Mouse (Mus musculus): Measurements from ENCODE around the gene Olfr530. TPM values are rescaled to one million over a fixed set of nuclear protein-coding genes. Genes with fewer than 3 reads are reported as not detected.

The Olfr530 gene
- total and polyA plus RNA-seq, 3 experiments: not detected

DNA sequence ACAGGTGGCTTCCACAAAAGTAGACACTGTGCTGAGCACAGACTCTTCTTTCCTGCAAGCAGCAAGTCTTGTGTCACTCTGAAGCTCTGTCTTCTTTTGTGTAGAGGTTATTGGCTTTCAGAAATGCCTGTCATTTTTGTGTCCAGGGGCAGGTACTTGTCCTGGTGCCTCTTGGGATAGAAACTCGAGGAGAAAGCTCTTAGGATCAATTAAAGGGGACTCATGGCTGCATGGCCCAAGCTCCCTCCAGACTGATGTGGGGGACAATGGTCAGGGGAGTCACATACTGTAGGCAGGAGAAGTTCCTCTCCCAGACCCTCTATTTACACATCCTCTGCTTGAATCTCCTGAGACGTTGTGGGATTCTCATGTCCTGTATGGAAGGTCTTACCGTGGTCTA, 14.6 kb downstream of the Olfr530 start, which contains the start of gene Olfr60 (continued):
- TF ChIP-seq CHD1 (IDR thresholded peaks at IDR 0.05; ENCODE audit: low read depth, low read length) (no peak), USF1 (IDR thresholded peaks at IDR 0.05; ENCODE audit: low read depth, low read length) (no peak)

DNA sequence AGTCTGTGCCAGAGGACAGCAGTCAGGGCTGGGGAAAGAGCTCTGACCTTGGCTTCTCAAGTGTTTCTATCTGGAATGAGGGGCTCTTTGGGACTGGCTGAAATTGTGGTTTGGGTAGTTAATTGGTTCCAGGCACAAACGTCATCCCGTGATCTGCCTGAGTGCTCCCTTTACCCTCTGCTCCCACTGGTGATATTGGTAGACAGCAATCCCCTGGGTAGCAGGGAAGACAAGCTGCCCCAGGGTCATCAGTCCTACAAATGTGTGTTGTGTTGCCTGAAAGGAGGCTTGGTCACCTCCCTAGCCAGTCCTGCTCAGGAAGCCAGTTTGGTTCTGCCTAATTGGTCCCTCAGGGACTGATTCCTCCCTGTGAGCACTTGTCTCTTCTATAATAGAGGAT, 42.4 kb downstream of the Olfr530 start, which contains the start of gene Olfr527:
Olfr527 (plus strand) TSS at position 301 of the 400 bp plus-strand sequence.
- Histone ChIP-seq H3K4me1 (ENCODE audit: control insufficient read depth in 1 of 2, insufficient read depth in 2 of 2) (no peaks in the 10 kb centered on the region), H3K9ac (ENCODE audit: insufficient read depth, low read depth) (no peak within 1 kb of the TSS), H3K27ac (ENCODE audit: insufficient read depth, low read depth) (no peak within 1 kb of the TSS), H3K36me3 (replicated peaks in 1 of 2; ENCODE audit: control insufficient read depth in 1 of 2, insufficient read depth in 1 of 2, low read length in 1 of 2) (no peaks in the 10 kb centered on the region), H3K9me3 (replicated peaks; ENCODE audit: low read length) (no peaks in the 10 kb centered on the region), H3K4me2 (ENCODE audit: insufficient read depth, low read depth, poor library complexity, severe bottlenecking) (no peak within 1 kb of the TSS), H3K4me3 (replicated peaks in 1 of 3; ENCODE audit: low read depth in 2 of 3, low read length in 2 of 3, poor library complexity in 1 of 3) (no peak within 1 kb of the TSS), H3K79me2 (replicated peaks; ENCODE audit: control insufficient read depth, extremely low read depth, insufficient read depth, poor library complexity, severe bottlenecking) (no peaks in the 10 kb centered on the region), H3K27me3 (replicated peaks) (peaks cover 68% of the 10 kb centered on the region)
- no peak for TF ChIP-seq JUND (conservative IDR thresholded peaks at IDR 0.05; ENCODE audit: low read depth, low read length)
- dilution Hi-C loops (cut with MboI; ENCODE audit: extremely low pct_ligation_motif_present, extremely low pct_unique_long_range_greater_than_20kb, low sequenced_read_pairs) (no loop called here), in situ Hi-C loops (cut with MboI; ENCODE audit: low pct_ligation_motif_present, low pct_unique_long_range_greater_than_20kb, low sequenced_read_pairs) (no loop called here)
- no peak for DNase-seq (ENCODE audit: extremely low read depth)

DNA sequence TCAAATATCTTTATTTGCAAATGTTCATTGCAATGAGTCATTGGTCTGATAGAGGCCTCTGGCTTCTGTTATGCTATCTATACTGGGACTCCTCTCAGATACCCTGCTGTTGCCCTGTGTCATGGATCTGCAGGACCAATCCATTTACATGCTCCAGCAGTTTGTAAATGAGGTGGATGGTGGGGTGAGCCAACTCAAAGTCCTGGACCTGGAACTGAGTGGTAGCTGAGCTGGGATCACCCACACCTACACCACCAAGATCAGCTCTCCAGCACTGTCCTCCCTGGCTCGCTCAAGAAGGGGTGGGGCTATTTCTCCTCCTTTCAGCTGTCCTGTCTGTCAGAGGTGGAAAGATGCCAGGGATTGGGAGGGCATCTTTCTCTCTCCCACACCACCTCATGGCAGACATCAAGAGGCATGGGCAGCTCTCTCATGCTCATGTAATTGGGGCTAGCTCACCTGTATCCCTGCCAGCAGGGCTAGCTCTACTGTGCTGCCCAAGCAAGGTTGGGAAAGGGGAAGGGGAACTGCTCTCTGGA, 46.3 kb downstream of the Olfr530 start:
- H3K4me1 ChIP-seq (ENCODE audit: control insufficient read depth in 1 of 2, insufficient read depth in 2 of 2): no peaks in the 10 kb centered on the region
- no peak overlapping the region for H3K27ac ChIP-seq (ENCODE audit: insufficient read depth, low read depth)
- dilution Hi-C loops (cut with MboI; ENCODE audit: extremely low pct_ligation_motif_present, extremely low pct_unique_long_range_greater_than_20kb, low sequenced_read_pairs): no loop called here
- peaks cover 57% of the 10 kb centered on the region for H3K27me3 ChIP-seq (replicated peaks)
- H3K36me3 ChIP-seq (replicated peaks in 1 of 2; ENCODE audit: control insufficient read depth in 1 of 2, insufficient read depth in 1 of 2, low read length in 1 of 2): no peaks in the 10 kb centered on the region
- H3K4me3 ChIP-seq (replicated peaks in 1 of 3; ENCODE audit: low read depth in 2 of 3, low read length in 2 of 3, poor library complexity in 1 of 3): no peak overlapping the region
- in situ Hi-C loops (cut with MboI; ENCODE audit: low pct_ligation_motif_present, low pct_unique_long_range_greater_than_20kb, low sequenced_read_pairs): no loop called here
- no peak for DNase-seq (ENCODE audit: extremely low read depth)
- H3K9ac ChIP-seq (ENCODE audit: insufficient read depth, low read depth): no peak overlapping the region
- H3K9me3 ChIP-seq (replicated peaks; ENCODE audit: low read length): no peaks in the 10 kb centered on the region
- H3K4me2 ChIP-seq (ENCODE audit: insufficient read depth, low read depth, poor library complexity, severe bottlenecking): no peak overlapping the region
- no peaks in the 10 kb centered on the region for H3K79me2 ChIP-seq (replicated peaks; ENCODE audit: control insufficient read depth, extremely low read depth, insufficient read depth, poor library complexity, severe bottlenecking)
- no peak for TF ChIP-seq NELFE (IDR thresholded peaks at IDR 0.05; ENCODE audit: low read depth, low read length)
- no peak for TF ChIP-seq ELF1 (IDR thresholded peaks at IDR 0.05; ENCODE audit: low read depth, low read length)
- no peak for TF ChIP-seq GABPA (IDR thresholded peaks at IDR 0.05; ENCODE audit: insufficient replicate concordance, low read depth, low read length)
- no peak for TF ChIP-seq PAX5 (IDR thresholded peaks at IDR 0.05; ENCODE audit: low read length)
- no peak for TF ChIP-seq USF2 (conservative IDR thresholded peaks at IDR 0.05; ENCODE audit: low read depth, low read length)
- no peak for TF ChIP-seq TBP (conservative IDR thresholded peaks at IDR 0.05; ENCODE audit: low read depth, low read length)
- no peak for TF ChIP-seq IRF4 (IDR thresholded peaks at IDR 0.05; ENCODE audit: low read depth, low read length)
- no peak for TF ChIP-seq EP300 (IDR thresholded peaks at IDR 0.05; ENCODE audit: low read length)
- no peak for TF ChIP-seq POLR2A (IDR thresholded peaks at IDR 0.05; ENCODE audit: low read depth, low read length)
- TF ChIP-seq MAZ (IDR thresholded peaks at IDR 0.05; ENCODE audit: low read depth, low read length): no peak
- TF ChIP-seq KAT2A (IDR thresholded peaks at IDR 0.05; ENCODE audit: insufficient replicate concordance, low read length): no peak
- no peak for TF ChIP-seq RAD21 (IDR thresholded peaks at IDR 0.05; ENCODE audit: low read depth, low read length)
- no peak for TF ChIP-seq SIN3A (IDR thresholded peaks at IDR 0.05; ENCODE audit: low read length)

Other genes with a start within 250 kb of the Olfr530 start
- gene Mtg1, start 238.8 kb downstream of the Olfr530 start, total RNA-seq (2012; rRNA removed): 19.3 and 26.6 TPM in 2 replicates
- 20.7 and 29.4 TPM in 2 replicates for gene Mtg1, start 238.8 kb downstream of the Olfr530 start, total RNA-seq (2014; rRNA removed)
- 39.6 and 39.8 TPM in 2 replicates for gene Mtg1, start 238.8 kb downstream of the Olfr530 start, polyA plus RNA-seq (2012; ENCODE audit: insufficient read length, low read depth)
- not detected in 2 replicates for gene Sprn, start 221.5 kb downstream of the Olfr530 start, total RNA-seq (2012; rRNA removed)
- not detected in 2 replicates for gene Sprn, start 221.5 kb downstream of the Olfr530 start, total RNA-seq (2014; rRNA removed)
- gene Sprn, start 221.5 kb downstream of the Olfr530 start, polyA plus RNA-seq (2012; ENCODE audit: insufficient read length, low read depth): not detected in 2 replicates
- gene Olfr522, start 211.6 kb downstream of the Olfr530 start, total RNA-seq (2012; rRNA removed): not detected in 2 replicates
- gene Olfr522, start 211.6 kb downstream of the Olfr530 start, total RNA-seq (2014; rRNA removed): not detected in 2 replicates
- gene Olfr522, start 211.6 kb downstream of the Olfr530 start, polyA plus RNA-seq (2012; ENCODE audit: insufficient read length, low read depth): not detected in 2 replicates
- gene Olfr523, start 203.1 kb downstream of the Olfr530 start, total RNA-seq (2012; rRNA removed): not detected in 2 replicates
- gene Olfr523, start 203.1 kb downstream of the Olfr530 start, total RNA-seq (2014; rRNA removed): not detected in 2 replicates
- gene Olfr523, start 203.1 kb downstream of the Olfr530 start, polyA plus RNA-seq (2012; ENCODE audit: insufficient read length, low read depth): not detected in 2 replicates
- gene Olfr524, start 170.4 kb downstream of the Olfr530 start, total RNA-seq (2012; rRNA removed): not detected in 2 replicates
- not detected in 2 replicates for gene Olfr524, start 170.4 kb downstream of the Olfr530 start, total RNA-seq (2014; rRNA removed)
- not detected in 2 replicates for gene Olfr524, start 170.4 kb downstream of the Olfr530 start, polyA plus RNA-seq (2012; ENCODE audit: insufficient read length, low read depth)
- not detected in 2 replicates for gene Cd163l1, start 158.1 kb downstream of the Olfr530 start, total RNA-seq (2012; rRNA removed)
- gene Cd163l1, start 158.1 kb downstream of the Olfr530 start, total RNA-seq (2014; rRNA removed): not detected in 2 replicates
- not detected in 2 replicates for gene Cd163l1, start 158.1 kb downstream of the Olfr530 start, polyA plus RNA-seq (2012; ENCODE audit: insufficient read length, low read depth)
- not detected in 2 replicates for gene 5830411N06Rik, start 129.0 kb downstream of the Olfr530 start, total RNA-seq (2012; rRNA removed)
- gene 5830411N06Rik, start 129.0 kb downstream of the Olfr530 start, total RNA-seq (2014; rRNA removed): not detected in 2 replicates
- not detected in 2 replicates for gene 5830411N06Rik, start 129.0 kb downstream of the Olfr530 start, polyA plus RNA-seq (2012; ENCODE audit: insufficient read length, low read depth)
- not detected in 2 replicates for gene Olfr525, start 55.5 kb downstream of the Olfr530 start, total RNA-seq (2012; rRNA removed)
- not detected in 2 replicates for gene Olfr525, start 55.5 kb downstream of the Olfr530 start, total RNA-seq (2014; rRNA removed)
- gene Olfr525, start 55.5 kb downstream of the Olfr530 start, polyA plus RNA-seq (2012; ENCODE audit: insufficient read length, low read depth): not detected in 2 replicates
- not detected in 2 replicates for gene Olfr527, start 42.3 kb downstream of the Olfr530 start, total RNA-seq (2012; rRNA removed)
- not detected in 2 replicates for gene Olfr527, start 42.3 kb downstream of the Olfr530 start, total RNA-seq (2014; rRNA removed)
- gene Olfr527, start 42.3 kb downstream of the Olfr530 start, polyA plus RNA-seq (2012; ENCODE audit: insufficient read length, low read depth): not detected in 2 replicates
- gene Olfr60, start 14.7 kb downstream of the Olfr530 start, total RNA-seq (2012; rRNA removed): not detected in 2 replicates
- gene Olfr60, start 14.7 kb downstream of the Olfr530 start, total RNA-seq (2014; rRNA removed): not detected in 2 replicates
- gene Olfr60, start 14.7 kb downstream of the Olfr530 start, polyA plus RNA-seq (2012; ENCODE audit: insufficient read length, low read depth): not detected in 2 replicates
- gene Olfr531, start 26.6 kb upstream of the Olfr530 start, total RNA-seq (2012; rRNA removed): not detected in 2 replicates
- gene Olfr531, start 26.6 kb upstream of the Olfr530 start, total RNA-seq (2014; rRNA removed): not detected in 2 replicates
- gene Olfr531, start 26.6 kb upstream of the Olfr530 start, polyA plus RNA-seq (2012; ENCODE audit: insufficient read length, low read depth): not detected in 2 replicates
- not detected in 2 replicates for gene Olfr532, start 45.3 kb upstream of the Olfr530 start, total RNA-seq (2012; rRNA removed)
- not detected in 2 replicates for gene Olfr532, start 45.3 kb upstream of the Olfr530 start, total RNA-seq (2014; rRNA removed)
- not detected in 2 replicates for gene Olfr532, start 45.3 kb upstream of the Olfr530 start, polyA plus RNA-seq (2012; ENCODE audit: insufficient read length, low read depth)
- not detected in 2 replicates for gene Olfr533, start 87.0 kb upstream of the Olfr530 start, total RNA-seq (2012; rRNA removed)
- not detected in 2 replicates for gene Olfr533, start 87.0 kb upstream of the Olfr530 start, total RNA-seq (2014; rRNA removed)
- gene Olfr533, start 87.0 kb upstream of the Olfr530 start, polyA plus RNA-seq (2012; ENCODE audit: insufficient read length, low read depth): not detected in 2 replicates
- not detected in 2 replicates for gene Olfr535, start 107.9 kb upstream of the Olfr530 start, total RNA-seq (2012; rRNA removed)
- not detected in 2 replicates for gene Olfr535, start 107.9 kb upstream of the Olfr530 start, total RNA-seq (2014; rRNA removed)
- not detected in 2 replicates for gene Olfr535, start 107.9 kb upstream of the Olfr530 start, polyA plus RNA-seq (2012; ENCODE audit: insufficient read length, low read depth)
- gene Olfr536, start 131.1 kb upstream of the Olfr530 start, total RNA-seq (2012; rRNA removed): not detected in 2 replicates
- gene Olfr536, start 131.1 kb upstream of the Olfr530 start, total RNA-seq (2014; rRNA removed): not detected in 2 replicates
- not detected in 2 replicates for gene Olfr536, start 131.1 kb upstream of the Olfr530 start, polyA plus RNA-seq (2012; ENCODE audit: insufficient read length, low read depth)
- gene Olfr538, start 191.6 kb upstream of the Olfr530 start, total RNA-seq (2012; rRNA removed): not detected in 2 replicates
- not detected in 2 replicates for gene Olfr538, start 191.6 kb upstream of the Olfr530 start, total RNA-seq (2014; rRNA removed)
- gene Olfr538, start 191.6 kb upstream of the Olfr530 start, polyA plus RNA-seq (2012; ENCODE audit: insufficient read length, low read depth): not detected in 2 replicates
- not detected in 2 replicates for gene Olfr46, start 224.9 kb upstream of the Olfr530 start, total RNA-seq (2012; rRNA removed)
- gene Olfr46, start 224.9 kb upstream of the Olfr530 start, total RNA-seq (2014; rRNA removed): not detected in 2 replicates
- gene Olfr46, start 224.9 kb upstream of the Olfr530 start, polyA plus RNA-seq (2012; ENCODE audit: insufficient read length, low read depth): not detected in 2 replicates